Mouse (Mus musculus) liver, postnatal 0 days (tissue): ENCODE measurements around the gene Pdia5. TPM values are rescaled to one million over a fixed set of nuclear protein-coding genes. Genes with fewer than 3 reads are reported as not detected.
A peak's percentile ranks its signal among the peaks of the same experiment; 100 is the strongest.

Source experiments
- ATAC-seq: fragments of 200-750 bp; cut with Nextera tagmentation; 2 replicates; pipeline ENCODE4 v1.8.0; 2017; ENCODE audit warnings: mild to moderate bottlenecking, moderate library complexity
- DNase-seq: peaks from one replicate; pipeline ENCODE4 v3.0.0-alpha.2; 2016
- H3K27ac ChIP-seq: fragments of 300-500 bp; sonication (generic); 2 replicates; pipeline ENCODE4 v1.5.1; 2014; ENCODE audit warnings: antibody characterized with exemption, moderate library complexity, mild to moderate bottlenecking, low read depth
- H3K27me3 ChIP-seq: fragments of 300-500 bp; sonication (generic); 2 replicates; pipeline ENCODE4 v1.6.1; 2014; ENCODE audit warnings: low read length, control low read depth, mixed read lengths; ENCODE audit not compliant: insufficient read depth
- H3K36me3 ChIP-seq: fragments of 300-500 bp; sonication (generic); replicated peaks from 2 replicates; pipeline ENCODE4 v1.6.1; 2014; ENCODE audit warnings: mild to moderate bottlenecking, control low read depth, low read length, moderate library complexity, mixed read lengths; ENCODE audit not compliant: insufficient read depth
- H3K4me1 ChIP-seq: fragments of 300-500 bp; sonication (generic); 2 replicates; pipeline ENCODE4 v1.6.1; 2014; ENCODE audit warnings: antibody characterized with exemption, mild to moderate bottlenecking, control low read depth; ENCODE audit not compliant: insufficient read depth
- H3K4me2 ChIP-seq: fragments of 300-500 bp; sonication (generic); 2 replicates; pipeline ENCODE4 v1.6.1; 2014; ENCODE audit warnings: low read depth, mild to moderate bottlenecking, low read length, moderate library complexity, mixed read lengths
- H3K4me3 ChIP-seq: fragments of 300-500 bp; sonication (generic); 2 replicates; pipeline ENCODE4 v1.5.1; 2014; ENCODE audit warnings: low read depth, low read length
- H3K9ac ChIP-seq: fragments of 300-500 bp; sonication (generic); replicated peaks from 2 replicates; pipeline ENCODE4 v1.6.1; 2014; ENCODE audit warnings: mild to moderate bottlenecking, moderate library complexity
- H3K9me3 ChIP-seq: fragments of 300-500 bp; sonication (generic); 2 replicates; pipeline ENCODE4 v1.6.1; 2016; ENCODE audit warnings: mild to moderate bottlenecking, control low read depth, low read length, mixed read lengths
- CTCF ChIP-seq: sonication (generic); IDR thresholded peaks from 2 replicates; pipeline ENCODE4 v1.5.1; 2016; ENCODE audit warnings: antibody characterized with exemption, low read depth
- EP300 ChIP-seq: IDR thresholded peaks from 2 replicates; pipeline ENCODE4 v1.6.1; 2016; ENCODE audit warnings: antibody characterized with exemption, low read depth, mild to moderate bottlenecking
- WGBS: fragments of 180-500 bp; shearing (Covaris S2); extraction: QIAGEN DNeasy Blood & Tissue Kit; methylation state at CpG from one replicate; pipeline ENCODE4 v1.1.7; 2014; ENCODE audit not compliant: insufficient replicate concordance; 5-methylcytosine and 5-hydroxymethylcytosine counted together
- polyA plus RNA-seq: library from polyadenylated mRNA; unstranded; fragments of >200 nt; fragmentation: Nextera tagmentation; extraction: Ambion mirVana; gene quantifications from 2 replicates; pipeline ENCODE4 v1.2.1, GENCODE M21; 2015

The Pdia5 gene
- polyA plus RNA-seq, 1 experiment from 2014 or later, result 58.7 TPM

DNA sequence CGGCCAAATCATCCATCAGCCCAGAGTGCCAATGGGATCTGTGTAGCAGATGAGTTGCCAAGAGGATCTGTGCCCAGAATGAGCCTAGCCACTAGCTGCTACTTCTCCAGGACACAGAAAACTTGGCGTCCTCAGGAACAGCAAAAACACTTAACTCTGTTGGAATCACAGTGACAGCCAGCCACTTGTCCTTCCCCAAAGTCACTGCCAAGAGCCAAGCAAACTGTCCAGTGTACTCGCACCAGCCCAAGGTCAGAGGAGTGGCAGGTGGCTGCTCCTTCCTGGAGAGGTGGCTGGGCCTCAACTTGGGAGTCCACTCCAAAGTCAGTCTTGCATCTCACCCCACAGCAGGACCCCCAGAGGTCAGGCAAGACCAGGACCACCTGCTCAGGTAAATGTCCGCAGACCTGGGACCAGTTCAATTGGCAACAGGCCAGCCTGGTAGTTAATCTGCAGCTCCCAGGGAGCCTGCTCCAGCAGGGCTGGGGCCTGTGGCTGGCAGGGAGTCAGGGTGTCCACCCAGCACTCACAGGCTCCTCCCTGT is 24.8 kb downstream of the Pdia5 start:
- H3K27me3 ChIP-seq, result no peaks in the 10 kb centered on the region
- no peak overlapping the region for H3K4me2 ChIP-seq
- ATAC-seq (no peak), DNase-seq (peak; percentile 44)
- 72% methylated on average over 4 of the region's 4 CpGs for WGBS
- no peak overlapping the region for H3K27ac ChIP-seq
- no peak overlapping the region for H3K4me3 ChIP-seq
- no peak overlapping the region for H3K9ac ChIP-seq
- H3K4me1 ChIP-seq, result no peaks in the 10 kb centered on the region
- H3K36me3 ChIP-seq, result peaks cover 13% of the 10 kb centered on the region
- no peaks in the 10 kb centered on the region for H3K9me3 ChIP-seq
- TF ChIP-seq EP300 (no peak), CTCF (no peak)

DNA sequence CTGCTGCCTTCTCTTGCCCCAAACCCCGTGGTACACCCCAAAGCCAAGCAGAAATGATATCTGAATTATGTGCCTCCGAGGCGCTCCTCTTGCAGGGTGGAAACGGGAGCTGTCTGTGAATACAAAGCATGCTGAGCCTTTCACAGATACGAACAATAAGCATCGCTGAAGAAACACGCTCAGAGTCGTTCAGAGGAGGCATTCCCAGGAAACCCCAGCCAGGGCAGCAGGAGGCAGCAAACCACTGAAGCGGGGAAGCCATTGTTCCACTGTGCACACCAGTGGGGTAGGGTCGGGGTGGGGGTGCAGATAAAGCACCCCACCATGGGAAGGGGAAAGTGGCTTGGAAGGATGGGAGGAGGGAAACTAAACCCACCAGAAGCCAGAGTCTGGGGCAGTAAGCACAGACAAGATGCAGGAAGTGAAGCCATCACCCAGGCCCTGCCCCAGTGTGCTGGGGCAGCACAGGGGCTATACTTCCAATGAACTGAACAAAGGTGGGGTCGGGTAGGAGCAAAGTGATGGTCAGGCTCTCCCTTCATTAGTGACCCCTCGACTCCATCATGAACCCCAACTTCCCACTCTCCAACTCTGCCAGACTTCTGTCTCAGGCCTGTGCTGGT is 25.9 kb downstream of the Pdia5 start:
- ATAC-seq (no peak), DNase-seq (no peak)
- no peaks in the 10 kb centered on the region for H3K27me3 ChIP-seq
- H3K9ac ChIP-seq, result no peak overlapping the region
- H3K36me3 ChIP-seq, result peaks cover 13% of the 10 kb centered on the region
- TF ChIP-seq CTCF (no peak), EP300 (no peak)
- H3K4me1 ChIP-seq, result no peaks in the 10 kb centered on the region
- no peak overlapping the region for H3K27ac ChIP-seq
- no peaks in the 10 kb centered on the region for H3K9me3 ChIP-seq
- no peak overlapping the region for H3K4me3 ChIP-seq
- WGBS, result 78% methylated on average over 12 of the region's 12 CpGs
- H3K4me2 ChIP-seq, result no peak overlapping the region

DNA sequence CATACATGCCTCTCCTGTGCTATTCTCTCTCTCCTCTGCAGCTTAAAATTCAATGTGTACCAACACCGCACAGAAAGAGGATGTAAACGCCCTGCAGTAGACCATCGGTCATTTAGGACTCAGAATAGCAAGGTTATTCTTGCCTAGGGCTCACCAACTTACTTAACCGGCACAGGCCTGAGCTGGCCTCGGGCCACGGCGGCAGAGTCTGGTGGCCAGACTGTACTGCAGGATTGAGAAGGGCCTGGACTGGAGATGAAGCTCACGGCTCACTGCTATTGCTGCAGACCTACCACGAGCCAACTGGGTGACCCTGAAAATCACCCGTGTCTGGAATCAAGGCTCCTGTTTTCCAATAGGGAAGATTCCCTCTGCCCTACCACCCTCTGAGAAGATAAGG is 27.0 kb downstream of the Pdia5 start:
- Histone ChIP-seq H3K36me3 (peaks cover 15% of the 10 kb centered on the region), H3K9ac (no peak overlapping the region), H3K4me3 (no peak overlapping the region), H3K27ac (no peak overlapping the region), H3K4me2 (no peak overlapping the region), H3K27me3 (no peaks in the 10 kb centered on the region), H3K9me3 (no peaks in the 10 kb centered on the region), H3K4me1 (no peaks in the 10 kb centered on the region)
- DNase-seq, result no peak
- no peak for TF ChIP-seq EP300
- TF ChIP-seq CTCF, result no peak
- ATAC-seq, result no peak
- WGBS, result 81% methylated on average over 10 of the region's 10 CpGs

DNA sequence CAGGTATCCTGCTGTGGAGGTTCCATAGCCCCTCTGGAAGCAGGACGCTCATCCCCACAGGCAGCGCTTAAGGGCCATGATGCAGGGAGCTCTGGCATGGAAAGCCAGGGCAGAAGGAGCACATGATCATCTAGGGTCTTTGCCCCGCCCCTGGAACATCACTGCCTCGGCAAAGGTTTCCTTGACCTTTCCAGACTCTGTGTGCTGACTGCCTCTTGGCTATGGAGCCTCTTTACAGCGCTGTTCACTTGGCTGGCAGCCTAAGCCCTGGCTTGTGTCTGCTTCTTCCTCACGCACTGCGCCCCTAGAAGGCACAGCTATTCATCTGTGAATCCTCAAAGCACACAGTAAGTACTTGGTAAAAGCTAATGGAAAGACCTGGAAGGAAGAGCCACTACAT is 27.7 kb downstream of the Pdia5 start:
- no peak for DNase-seq
- 81% methylated on average over 7 of the region's 7 CpGs for WGBS

DNA sequence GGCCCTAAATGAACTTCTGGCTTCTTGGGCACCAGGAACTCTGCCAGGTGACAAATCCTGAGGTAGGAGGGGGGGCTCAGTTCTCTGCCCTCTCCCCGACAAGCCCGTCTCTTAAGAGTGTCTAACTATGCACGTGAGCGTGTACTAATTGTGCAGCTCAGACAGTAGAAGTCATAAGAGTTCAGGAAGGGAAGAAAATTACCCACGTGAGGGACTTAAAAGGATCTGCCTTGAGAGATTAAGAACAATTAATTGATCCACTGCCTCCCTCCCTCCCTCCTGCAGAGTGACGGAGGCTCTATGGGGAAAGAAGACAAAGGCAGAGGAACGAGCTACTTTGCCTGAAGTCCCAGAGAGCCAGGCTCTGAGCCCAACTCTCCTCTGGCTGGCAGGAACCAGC is 31.1 kb downstream of the Pdia5 start:
- ATAC-seq, result no peak

More for the DNA sequence above, 27.7 kb downstream of the Pdia5 start:
- Histone ChIP-seq H3K9ac (no peak overlapping the region), H3K27ac (no peak overlapping the region), H3K27me3 (no peaks in the 10 kb centered on the region), H3K4me3 (no peak overlapping the region), H3K4me1 (no peaks in the 10 kb centered on the region), H3K36me3 (peaks cover 15% of the 10 kb centered on the region), H3K4me2 (no peak overlapping the region), H3K9me3 (no peaks in the 10 kb centered on the region)
- no peak for ATAC-seq
- TF ChIP-seq CTCF (no peak), EP300 (no peak)

DNA sequence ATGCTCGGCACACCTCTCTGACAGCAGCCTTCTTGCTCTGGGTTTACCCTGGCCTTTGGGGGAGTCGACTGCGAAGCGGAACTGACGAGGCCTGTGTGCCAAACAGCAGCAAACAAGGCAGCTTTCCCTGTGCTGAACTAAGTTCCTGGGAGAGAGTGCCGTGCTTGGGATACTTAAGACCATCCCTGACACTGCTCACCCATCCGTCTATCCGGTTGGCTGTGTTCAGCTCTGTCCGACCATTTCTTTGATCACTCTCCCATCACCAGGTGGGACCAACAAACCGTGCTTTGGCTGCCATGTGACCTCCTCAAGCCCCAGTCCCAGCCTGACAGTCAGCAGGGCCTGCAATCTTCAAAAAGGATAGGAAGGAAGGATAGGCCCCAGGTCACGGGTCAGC is 32.4 kb downstream of the Pdia5 start:
- TF ChIP-seq CTCF (no peak), EP300 (no peak)
- WGBS, result 82% methylated on average over 11 of the region's 11 CpGs
- Histone ChIP-seq H3K4me1 (no peaks in the 10 kb centered on the region), H3K27ac (no peak overlapping the region), H3K4me2 (no peak overlapping the region), H3K36me3 (peaks cover 9% of the 10 kb centered on the region), H3K4me3 (no peak overlapping the region), H3K9ac (no peak overlapping the region), H3K9me3 (no peaks in the 10 kb centered on the region), H3K27me3 (no peaks in the 10 kb centered on the region)
- ATAC-seq (no peak), DNase-seq (no peak)

More for the DNA sequence above, 31.1 kb downstream of the Pdia5 start:
- peaks cover 13% of the 10 kb centered on the region for H3K36me3 ChIP-seq
- H3K4me1 ChIP-seq, result no peaks in the 10 kb centered on the region
- H3K27me3 ChIP-seq, result no peaks in the 10 kb centered on the region
- DNase-seq, result no peak
- no peak overlapping the region for H3K27ac ChIP-seq
- H3K4me3 ChIP-seq, result no peak overlapping the region
- 76% methylated on average over 7 of the region's 7 CpGs for WGBS
- H3K9me3 ChIP-seq, result no peaks in the 10 kb centered on the region
- no peak overlapping the region for H3K9ac ChIP-seq
- no peak overlapping the region for H3K4me2 ChIP-seq
- TF ChIP-seq CTCF (no peak), EP300 (no peak)
